ENCODE assay signal across 9 mouse cellular contexts in genomic region chr17:56883612-56884011, GRCm38 (mm10). TPM values are rescaled to one million over a fixed set of nuclear protein-coding genes. Genes with fewer than 3 reads are reported as not detected.
DNase-seq lines count a peak whose midpoint lies in the region; ATAC-seq and TF ChIP-seq lines count a peak whose summit lies in the region.
"Had no signal": no experiment of that assay in that cellular context is flagged by ENCODE, and none has a peak within 500 bp of the region (broad histone marks: within the 10 kb centered on the region; RNA-seq: fewer than 3 reads in every experiment).

No protein-coding gene starts in this region.

- H3K4me1 ChIP-seq in lung, embryonic 14.5 days (ENCODE audit: insufficient read depth), result no peaks in the 10 kb centered on the region
- H3K4me1 ChIP-seq in cortical plate, adult 2 months (ENCODE audit: control insufficient read depth, insufficient read depth, low read length), result no peaks in the 10 kb centered on the region
- no peaks in the 10 kb centered on the region for H3K4me1 ChIP-seq in limb, embryonic 13.5 days
- peaks cover 9% of the 10 kb centered on the region for H3K4me1 ChIP-seq in small intestine, adult 2 months (ENCODE audit: control insufficient read depth, insufficient read depth, insufficient read length, low read length)

- H3K4me3 ChIP-seq in lung, embryonic 14.5 days (ENCODE audit: low read depth, low read length), result no peak overlapping the region
- H3K4me3 ChIP-seq in cortical plate, adult 2 months (ENCODE audit: insufficient read depth, low read length), result peak overlapping the region; percentile 15; the same call in 1 of the 2 replicates
- peak overlapping the region; percentile 6; the same call in 1 of the 2 replicates for H3K4me3 ChIP-seq in limb, embryonic 13.5 days
- peak overlapping the region; percentile 53 for H3K4me3 ChIP-seq in small intestine, adult 2 months (ENCODE audit: low read depth, low read length)
- H3K4me3 ChIP-seq: myocyte had no signal

- no peak for TF ChIP-seq CTCF in lung, embryonic 14.5 days (IDR thresholded peaks at IDR 0.05; ENCODE audit: low read depth)
- TF ChIP-seq CTCF in cortical plate, adult 2 months (IDR thresholded peaks at IDR 0.05; ENCODE audit: extremely low read depth, insufficient read depth, low read length), result no peak
- no peak for TF ChIP-seq CTCF in small intestine, adult 2 months (IDR thresholded peaks at IDR 0.05; ENCODE audit: extremely low read depth, insufficient read length, insufficient replicate concordance, low read depth, low read length)

- ATAC-seq in lung, embryonic 14.5 days (ENCODE audit: insufficient read depth), result peak; percentile 51; the same call in 1 of the 2 replicates
- 0 out of 2 replicates have a peak, but pooled peaks have one; percentile 41 for ATAC-seq in limb, embryonic 13.5 days (ENCODE audit: low FRiP score, low read depth)

- H3K36me3 ChIP-seq in lung, embryonic 14.5 days (ENCODE audit: insufficient read depth), result no peaks in the 10 kb centered on the region; the same call in 1 of the 2 replicates
- peaks cover 6% of the 10 kb centered on the region for H3K36me3 ChIP-seq in limb, embryonic 13.5 days
- no peaks in the 10 kb centered on the region for H3K36me3 ChIP-seq in small intestine, adult 2 months (ENCODE audit: control insufficient read depth, insufficient read depth, low read length)

- 31% methylated on average over 17 of the region's 17 CpGs for WGBS in lung, embryonic 14.5 days
- WGBS in limb, embryonic 13.5 days, result 45% methylated on average over 17 of the region's 17 CpGs
- WGBS in small intestine, adult 2 months, result 14% methylated on average over 17 of the region's 17 CpGs

- peak overlapping the region; percentile 24; the same call in 1 of the 2 replicates for H3K9ac ChIP-seq in lung, embryonic 14.5 days
- H3K9ac ChIP-seq in limb, embryonic 13.5 days, result no peak overlapping the region

- peak; percentile 34 for DNase-seq in lung, embryonic 14.5 days
- DNase-seq in lung, postnatal 25 days (ENCODE audit: low spot score), result no peak
- DNase-seq in Muller cell, postnatal 12 days (ENCODE audit: inconsistent ontology term), result no peak
- DNase-seq in kidney, adult 11 months, result no peak
- DNase-seq in right cerebral cortex, postnatal 14 days, result no peak

- no peaks in the 10 kb centered on the region; the same call in 1 of the 2 replicates for H3K9me3 ChIP-seq in lung, embryonic 14.5 days (ENCODE audit: low read depth, low read length)
- peaks cover 6% of the 10 kb centered on the region; the same call in 1 of the 2 replicates for H3K9me3 ChIP-seq in limb, embryonic 13.5 days

- H3K4me2 ChIP-seq in lung, embryonic 14.5 days, result peak overlapping the region; percentile 49
- H3K4me2 ChIP-seq in limb, embryonic 13.5 days (replicated peaks), result peak overlapping the region; percentile 34

- no peak for TF ChIP-seq POLR2A in cortical plate, adult 2 months (IDR thresholded peaks at IDR 0.05; ENCODE audit: extremely low read depth, insufficient read depth, low read length)
- TF ChIP-seq POLR2A in small intestine, adult 2 months (IDR thresholded peaks at IDR 0.05; ENCODE audit: low read depth, low read length), result no peak

- no peak overlapping the region for H3K27ac ChIP-seq in lung, embryonic 14.5 days (ENCODE audit: low read depth)
- no peak overlapping the region for H3K27ac ChIP-seq in cortical plate, adult 2 months (ENCODE audit: insufficient read depth, low read length)
- H3K27ac ChIP-seq in limb, embryonic 13.5 days, result no peak overlapping the region
- H3K27ac ChIP-seq in small intestine, adult 2 months (ENCODE audit: insufficient read depth, low read depth, low read length), result no peak overlapping the region

- H3K27me3 ChIP-seq in lung, embryonic 14.5 days (ENCODE audit: insufficient read depth, low read length), result no peaks in the 10 kb centered on the region
- H3K27me3 ChIP-seq in limb, embryonic 13.5 days, result no peaks in the 10 kb centered on the region
- H3K27me3 ChIP-seq in small intestine, adult 2 months (ENCODE audit: control insufficient read depth, insufficient read depth, low read length), result no peaks in the 10 kb centered on the region

RNA-seq across cellular contexts. Expression of gene 1700061G19Rik, which starts 8.3 kb away (rescaled TPM):
- 0.34 and 0.45 TPM in 2 replicates for polyA plus RNA-seq in lung, embryonic 14.5 days (2014; fragmentation: Nextera tagmentation; extraction: Ambion mirVana)
- polyA plus RNA-seq in cortical plate, adult 2 months (2012; rRNA removed), result 0.06 and 0.09 TPM in 2 replicates
- 0.29 and 0.47 TPM in 2 replicates for polyA plus RNA-seq in limb, embryonic 13.5 days (2015; fragmentation: Nextera tagmentation; extraction: Ambion mirVana)
- not detected in 2 replicates for polyA plus RNA-seq in small intestine, adult 2 months (2012; rRNA removed)

RNA-seq across cellular contexts. Expression of gene Acsbg2, which starts 9.4 kb away (rescaled TPM):
- polyA plus RNA-seq in lung, embryonic 14.5 days (2014; fragmentation: Nextera tagmentation; extraction: Ambion mirVana), result not detected in 2 replicates
- polyA plus RNA-seq in cortical plate, adult 2 months (2012; rRNA removed), result 0.09 TPM in 1 of 2 replicates, not detected in the other
- polyA plus RNA-seq in limb, embryonic 13.5 days (2015; fragmentation: Nextera tagmentation; extraction: Ambion mirVana), result not detected in 2 replicates
- not detected in 2 replicates for polyA plus RNA-seq in small intestine, adult 2 months (2012; rRNA removed)
- polyA plus RNA-seq: myocyte had no signal

RNA-seq across cellular contexts. Expression of gene Mllt1, which starts 51.6 kb away (rescaled TPM):
- 31.4 and 39.3 TPM in 2 replicates for polyA plus RNA-seq in lung, embryonic 14.5 days (2014; fragmentation: Nextera tagmentation; extraction: Ambion mirVana)
- polyA plus RNA-seq in cortical plate, adult 2 months (2012; rRNA removed), result 73.1 and 76.0 TPM in 2 replicates
- polyA plus RNA-seq in limb, embryonic 13.5 days (2015; fragmentation: Nextera tagmentation; extraction: Ambion mirVana), result 63.3 and 74.1 TPM in 2 replicates
- 25.0 and 46.3 TPM in 2 replicates for polyA plus RNA-seq in small intestine, adult 2 months (2012; rRNA removed)

RNA-seq across cellular contexts. Expression of gene Rfx2, which starts 52.8 kb away (rescaled TPM):
- 4.3 and 4.8 TPM in 2 replicates for polyA plus RNA-seq in lung, embryonic 14.5 days (2014; fragmentation: Nextera tagmentation; extraction: Ambion mirVana)
- polyA plus RNA-seq in cortical plate, adult 2 months (2012; rRNA removed), result 2.6 and 3.2 TPM in 2 replicates
- 4.5 and 4.9 TPM in 2 replicates for polyA plus RNA-seq in limb, embryonic 13.5 days (2015; fragmentation: Nextera tagmentation; extraction: Ambion mirVana)
- polyA plus RNA-seq in small intestine, adult 2 months (2012; rRNA removed), result 7.7 and 15.4 TPM in 2 replicates
